Mouse (Mus musculus): ENCODE data around the gene Eif4e3.

DNA sequence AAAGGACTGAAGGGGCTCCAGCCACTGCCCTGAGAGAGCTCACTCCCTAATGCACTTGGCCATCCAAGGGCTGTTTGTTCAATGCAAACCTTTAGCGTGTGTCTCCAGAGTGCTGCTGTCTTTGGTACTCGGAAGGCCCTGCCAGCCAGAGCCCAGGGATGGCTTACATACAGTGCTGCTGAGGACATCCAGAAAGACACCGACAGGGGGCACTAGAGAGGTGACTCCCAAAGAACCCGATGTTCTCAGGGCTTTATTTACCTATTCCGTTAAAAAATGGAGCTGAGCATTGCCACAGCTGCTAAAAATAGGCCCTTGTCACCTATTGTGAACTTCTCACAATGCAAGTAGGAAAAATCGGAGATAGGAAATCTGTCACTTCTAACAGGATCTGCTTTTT, 54.7 kb downstream of the Eif4e3 start:
- peak; percentile 38 to 59; a peak in 3 of 4 replicates for TF ChIP-seq CTCF (conservative IDR thresholded peaks at IDR 0.05 in 1 of 2, IDR thresholded peaks at IDR 0.05 in 1 of 2; ENCODE audit: low read depth in 2 of 2, low read length in 2 of 2)
- no peak for TF ChIP-seq MAFK (IDR thresholded peaks at IDR 0.05; ENCODE audit: insufficient replicate concordance, low read length)
- no peak for TF ChIP-seq TCF12 (IDR thresholded peaks at IDR 0.05; ENCODE audit: low read depth, low read length)
- no peak for TF ChIP-seq ELF1 (IDR thresholded peaks at IDR 0.05; ENCODE audit: low read depth, low read length)
- TF ChIP-seq HCFC1 (IDR thresholded peaks at IDR 0.05; ENCODE audit: low read depth, low read length): no peak
- TF ChIP-seq MXI1 (IDR thresholded peaks at IDR 0.05; ENCODE audit: low read depth, low read length): no peak
- no peak for TF ChIP-seq TBP (conservative IDR thresholded peaks at IDR 0.05; ENCODE audit: low read depth, low read length)
- TF ChIP-seq EP300 (IDR thresholded peaks at IDR 0.05; ENCODE audit: low read length): no peak
- no peak for TF ChIP-seq POLR2A (IDR thresholded peaks at IDR 0.05; ENCODE audit: low read depth, low read length)
- TF ChIP-seq BHLHE40 (IDR thresholded peaks at IDR 0.05; ENCODE audit: low read depth, low read length): no peak
